Mouse (Mus musculus) layer of hippocampus, adult 2 months (tissue): ENCODE data around the gene Gadd45g. TPM values are rescaled to one million over a fixed set of nuclear protein-coding genes. Genes with fewer than 3 reads are reported as not detected.

Source experiments
- DNase-seq, 2 experiments: peaks; one replicate each; pipeline ENCODE4 v3.0.0; 2022; ENCODE audit warnings: low spot score in 2 of 2
- H3K27ac ChIP-seq: fragments of 200-600 bp; 2 replicates; pipeline ENCODE4 v1.8.1; 2022
- H3K4me3 ChIP-seq: fragments of 200-600 bp; 2 replicates; pipeline ENCODE4 v1.8.1; 2022; ENCODE audit warnings: mild to moderate bottlenecking
- CTCF ChIP-seq: fragments of 200-600 bp; conservative IDR thresholded peaks from 2 replicates; pipeline ENCODE4 v1.8.1; 2022; ENCODE audit warnings: antibody characterized with exemption, mild to moderate bottlenecking, moderate library complexity
- total RNA-seq, 2 experiments: library from RNA; stranded (reverse); gene quantifications; 2 replicates each; pipeline ENCODE4 v1.2.3; 2021

The Gadd45g gene
- total RNA-seq, 2 experiments from 2014 or later = 14.8 to 22.7 TPM

- Histone ChIP-seq H3K4me3 (peak overlapping the region; percentile 91), H3K27ac (peak overlapping the region; percentile 92)
- peak; percentile 49 to 76 for DNase-seq
- no peak for TF ChIP-seq CTCF
Observed at GRCm38 (mm10) chr13:51848481-51849240, 2.2 kb downstream of the Gadd45g start.

GRCm38 (mm10) chr13:51849241-51850033 lies 3.0 kb downstream of the Gadd45g start:
- TF ChIP-seq CTCF = no peak
- Histone ChIP-seq H3K27ac (peak overlapping the region; percentile 92), H3K4me3 (peak overlapping the region; percentile 91)
- DNase-seq = no peak

- H3K27ac ChIP-seq = no peak overlapping the region
- no peak for TF ChIP-seq CTCF
- H3K4me3 ChIP-seq = no peak overlapping the region
- DNase-seq = no peak
Observed at GRCm38 (mm10) chr13:51850565-51850964, 4.1 kb downstream of the Gadd45g start.

- H3K4me3 ChIP-seq = no peak overlapping the region
- no peak for TF ChIP-seq CTCF
- DNase-seq = no peak
- no peak overlapping the region for H3K27ac ChIP-seq
Observed at GRCm38 (mm10) chr13:51852560-51853190, 6.2 kb downstream of the Gadd45g start.

GRCm38 (mm10) chr13:51853301-51854243 lies 7.1 kb downstream of the Gadd45g start:
- TF ChIP-seq CTCF = no peak
- no peak for DNase-seq
- H3K4me3 ChIP-seq = no peak overlapping the region
- H3K27ac ChIP-seq = no peak overlapping the region

GRCm38 (mm10) chr13:51855584-51855983 lies 9.1 kb downstream of the Gadd45g start:
- H3K4me3 ChIP-seq = no peak overlapping the region
- no peak overlapping the region for H3K27ac ChIP-seq
- no peak for TF ChIP-seq CTCF
- no peak for DNase-seq

GRCm38 (mm10) chr13:51857156-51857555 lies 10.7 kb downstream of the Gadd45g start:
- DNase-seq = no peak
- no peak overlapping the region for H3K4me3 ChIP-seq
- TF ChIP-seq CTCF = no peak
- H3K27ac ChIP-seq = no peak overlapping the region

GRCm38 (mm10) chr13:51858475-51858874 lies 12.0 kb downstream of the Gadd45g start:
- TF ChIP-seq CTCF = no peak

GRCm38 (mm10) chr13:51859174-51859573 lies 12.7 kb downstream of the Gadd45g start:
- no peak overlapping the region for H3K27ac ChIP-seq
- TF ChIP-seq CTCF = no peak
- no peak overlapping the region for H3K4me3 ChIP-seq
- DNase-seq = no peak

More at GRCm38 (mm10) chr13:51858475-51858874, 12.0 kb downstream of the Gadd45g start:
- no peak for DNase-seq
- Histone ChIP-seq H3K27ac (no peak overlapping the region), H3K4me3 (no peak overlapping the region)

GRCm38 (mm10) chr13:51859798-51860197 lies 13.3 kb downstream of the Gadd45g start:
- no peak overlapping the region for H3K4me3 ChIP-seq
- no peak overlapping the region for H3K27ac ChIP-seq
- no peak for TF ChIP-seq CTCF
- no peak for DNase-seq

GRCm38 (mm10) chr13:51862750-51863149 lies 16.3 kb downstream of the Gadd45g start:
- H3K4me3 ChIP-seq = no peak overlapping the region
- no peak for TF ChIP-seq CTCF
- no peak for DNase-seq
- no peak overlapping the region for H3K27ac ChIP-seq

GRCm38 (mm10) chr13:51866151-51866659 lies 19.7 kb downstream of the Gadd45g start:
- Histone ChIP-seq H3K27ac (no peak overlapping the region), H3K4me3 (no peak overlapping the region)
- no peak for DNase-seq
- TF ChIP-seq CTCF = no peak
